Mouse (Mus musculus): ENCODE measurements around the gene Gpr155.

GRCm38 (mm10) chr2:73302722-73303121 lies 83.7 kb downstream of the Gpr155 start:
- no peak for TF ChIP-seq HCFC1 (IDR thresholded peaks at IDR 0.05; ENCODE audit: low read depth, low read length)
- no peak for TF ChIP-seq POLR2A (IDR thresholded peaks at IDR 0.05; ENCODE audit: control insufficient read depth in 1 of 2, insufficient read depth in 1 of 2, low read depth in 1 of 2, low read length in 2 of 2, poor library complexity in 1 of 2)
- TF ChIP-seq RAD21 (IDR thresholded peaks at IDR 0.05; ENCODE audit: low read depth, low read length), result no peak
- TF ChIP-seq UBTF (IDR thresholded peaks at IDR 0.05; ENCODE audit: borderline replicate concordance, insufficient read depth, low read depth, low read length), result no peak
- TF ChIP-seq MAZ (IDR thresholded peaks at IDR 0.05; ENCODE audit: low read depth, low read length), result no peak
- TF ChIP-seq MXI1 (IDR thresholded peaks at IDR 0.05; ENCODE audit: low read depth, low read length), result no peak
- TF ChIP-seq ZKSCAN1 (IDR thresholded peaks at IDR 0.05; ENCODE audit: low read depth, low read length), result no peak

Measured in MEL (cell line).